Mouse (Mus musculus): ENCODE results near the gene Prkg1. TPM values are rescaled to one million over a fixed set of nuclear protein-coding genes. Genes with fewer than 3 reads are reported as not detected.

Gene Prkg1
- total and polyA plus RNA-seq, 3 experiments = not detected

DNA sequence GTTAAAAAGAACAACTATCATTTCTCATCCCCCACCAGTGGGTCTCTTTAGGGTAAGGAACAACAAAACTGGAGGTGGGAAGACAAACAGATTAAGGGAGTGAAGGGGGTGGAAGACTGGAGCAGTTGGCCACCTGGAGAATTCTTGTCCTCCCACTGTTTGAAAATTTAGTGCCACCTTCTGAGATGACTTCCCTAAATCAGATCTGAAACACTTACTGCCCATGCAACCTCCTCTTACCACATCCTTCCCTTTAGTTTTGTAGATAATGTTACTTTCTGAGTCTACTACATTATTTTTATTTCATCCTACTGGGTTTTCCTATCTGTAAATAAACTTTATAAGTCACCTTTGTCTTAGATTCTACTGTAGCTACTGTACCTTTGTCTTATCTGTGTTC lies 304.6 kb downstream of the Prkg1 start:
- no peak overlapping the region for H3K27ac ChIP-seq (ENCODE audit: control insufficient read depth, low read depth, low read length)
- no peaks in the 10 kb centered on the region for H3K9me3 ChIP-seq (replicated peaks; ENCODE audit: insufficient read depth, low read length)
- H3K4me1 ChIP-seq (ENCODE audit: control insufficient read depth in 1 of 2, insufficient read depth in 2 of 2, low read length in 2 of 2) = no peaks in the 10 kb centered on the region
- no peaks in the 10 kb centered on the region for H3K36me3 ChIP-seq (ENCODE audit: control insufficient read depth in 1 of 2, insufficient read depth in 2 of 2, low read length in 2 of 2)
- H3K79me2 ChIP-seq (ENCODE audit: control insufficient read depth, insufficient read depth, low read length, poor library complexity) = no peaks in the 10 kb centered on the region
- no peak overlapping the region for H3K4me3 ChIP-seq (ENCODE audit: control insufficient read depth in 1 of 2, insufficient read depth in 1 of 2, low read depth in 2 of 2, low read length in 2 of 2)
- H3K27me3 ChIP-seq (ENCODE audit: control insufficient read depth in 1 of 2, insufficient read depth in 2 of 2, low read length in 2 of 2) = no peaks in the 10 kb centered on the region
- no peak for TF ChIP-seq MAZ (IDR thresholded peaks at IDR 0.05; ENCODE audit: low read depth, low read length)
- no peak for TF ChIP-seq RAD21 (IDR thresholded peaks at IDR 0.05; ENCODE audit: low read depth, low read length)
- TF ChIP-seq EP300 (IDR thresholded peaks at IDR 0.05; ENCODE audit: low read depth in 1 of 2, low read length in 2 of 2) = no peak
- TF ChIP-seq MYC (IDR thresholded peaks at IDR 0.05; ENCODE audit: low read depth, low read length) = no peak
- TF ChIP-seq ELF1 (IDR thresholded peaks at IDR 0.05; ENCODE audit: low read depth, low read length) = no peak
- TF ChIP-seq ZNF384 (IDR thresholded peaks at IDR 0.05; ENCODE audit: low read depth, low read length) = no peak
- no peak for TF ChIP-seq JUND (IDR thresholded peaks at IDR 0.05; ENCODE audit: low read depth, low read length)
- no peak for TF ChIP-seq HCFC1 (IDR thresholded peaks at IDR 0.05; ENCODE audit: low read depth, low read length)
- TF ChIP-seq CTCF (IDR thresholded peaks at IDR 0.05 in 2 of 3, conservative IDR thresholded peaks at IDR 0.05 in 1 of 3; ENCODE audit: control insufficient read depth in 1 of 3, insufficient read depth in 1 of 3, low read depth in 2 of 3, low read length in 3 of 3, poor library complexity in 1 of 3, severe bottlenecking in 1 of 3) = no peak
- no peak for TF ChIP-seq BHLHE40 (IDR thresholded peaks at IDR 0.05; ENCODE audit: borderline replicate concordance, low read depth, low read length)
- no peak for TF ChIP-seq MYB (IDR thresholded peaks at IDR 0.05; ENCODE audit: low read depth, low read length)
- TF ChIP-seq KAT2A (conservative IDR thresholded peaks at IDR 0.05; ENCODE audit: low read depth, low read length) = no peak
- no peak for TF ChIP-seq ZC3H11A (IDR thresholded peaks at IDR 0.05; ENCODE audit: low read depth, low read length)
- H3K9ac ChIP-seq (ENCODE audit: control insufficient read depth, low read depth, low read length, poor library complexity, severe bottlenecking) = no peak overlapping the region
- DNase-seq (ENCODE audit: low read depth, low spot score) = no peak

DNA sequence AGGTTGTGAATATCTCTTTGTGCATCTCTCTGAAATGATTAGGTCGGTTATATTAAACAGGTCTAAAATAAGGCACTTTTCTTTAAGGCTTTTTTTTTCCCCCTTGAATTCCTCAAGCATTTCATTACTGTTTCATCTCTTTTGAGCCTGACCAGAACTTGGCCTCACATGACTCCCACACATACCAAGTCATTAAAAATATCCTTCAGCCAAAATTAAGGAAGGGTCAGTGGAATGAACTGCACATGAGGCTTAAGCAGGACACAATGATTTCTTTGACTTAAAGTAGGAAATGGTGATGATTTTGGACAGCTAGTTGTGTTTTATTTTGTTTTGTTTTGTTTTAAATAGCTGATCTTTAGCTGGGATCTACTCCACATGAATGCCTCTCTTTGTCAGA lies 320.7 kb downstream of the Prkg1 start:
- no peak for DNase-seq (ENCODE audit: low read depth, low spot score)
- no peak for TF ChIP-seq POLR2A (IDR thresholded peaks at IDR 0.05; ENCODE audit: control insufficient read depth in 1 of 2, insufficient read depth in 1 of 2, low read depth in 1 of 2, low read length in 2 of 2, poor library complexity in 1 of 2)
- TF ChIP-seq GATA1 (IDR thresholded peaks at IDR 0.05; ENCODE audit: low read depth, low read length) = no peak
- no peak for TF ChIP-seq KAT2A (conservative IDR thresholded peaks at IDR 0.05; ENCODE audit: low read depth, low read length)
- no peak for TF ChIP-seq BHLHE40 (IDR thresholded peaks at IDR 0.05; ENCODE audit: borderline replicate concordance, low read depth, low read length)
- TF ChIP-seq USF1 (IDR thresholded peaks at IDR 0.05; ENCODE audit: low read depth, low read length) = no peak
- TF ChIP-seq RCOR1 (IDR thresholded peaks at IDR 0.05; ENCODE audit: low read depth, low read length) = no peak
- TF ChIP-seq MYC (IDR thresholded peaks at IDR 0.05; ENCODE audit: low read depth, low read length) = no peak
- no peak for TF ChIP-seq MEF2A (IDR thresholded peaks at IDR 0.05; ENCODE audit: extremely low read depth, insufficient replicate concordance, low read depth, low read length, poor library complexity, severe bottlenecking)
- TF ChIP-seq CHD2 (IDR thresholded peaks at IDR 0.05; ENCODE audit: low read length) = no peak
- no peak for TF ChIP-seq SMC3 (IDR thresholded peaks at IDR 0.05; ENCODE audit: low read depth, low read length)
- no peak for TF ChIP-seq GABPA (IDR thresholded peaks at IDR 0.05; ENCODE audit: low read depth, low read length)
- TF ChIP-seq MYB (IDR thresholded peaks at IDR 0.05; ENCODE audit: low read depth, low read length) = no peak
- Histone ChIP-seq H3K9ac (ENCODE audit: control insufficient read depth, low read depth, low read length, poor library complexity, severe bottlenecking) (no peak overlapping the region), H3K27me3 (ENCODE audit: control insufficient read depth in 1 of 2, insufficient read depth in 2 of 2, low read length in 2 of 2) (no peaks in the 10 kb centered on the region), H3K9me3 (replicated peaks; ENCODE audit: insufficient read depth, low read length) (no peaks in the 10 kb centered on the region), H3K79me2 (ENCODE audit: control insufficient read depth, insufficient read depth, low read length, poor library complexity) (no peaks in the 10 kb centered on the region), H3K36me3 (ENCODE audit: control insufficient read depth in 1 of 2, insufficient read depth in 2 of 2, low read length in 2 of 2) (no peaks in the 10 kb centered on the region), H3K4me3 (ENCODE audit: control insufficient read depth in 1 of 2, insufficient read depth in 1 of 2, low read depth in 2 of 2, low read length in 2 of 2) (no peak overlapping the region), H3K27ac (ENCODE audit: control insufficient read depth, low read depth, low read length) (no peak overlapping the region), H3K4me1 (ENCODE audit: control insufficient read depth in 1 of 2, insufficient read depth in 2 of 2, low read length in 2 of 2) (no peaks in the 10 kb centered on the region)

Measured in MEL (cell line).